Mouse (Mus musculus): ENCODE data around the gene Dkkl1. TPM values are rescaled to one million over a fixed set of nuclear protein-coding genes. Genes with fewer than 3 reads are reported as not detected.
"Not testable (repeated sequence)": the region's sequence is repeated elsewhere in the genome, so short reads cannot be mapped to it uniquely, and the experiment has no call there.

Dkkl1 gene
- not detected for polyA plus RNA-seq (2021)

DNA sequence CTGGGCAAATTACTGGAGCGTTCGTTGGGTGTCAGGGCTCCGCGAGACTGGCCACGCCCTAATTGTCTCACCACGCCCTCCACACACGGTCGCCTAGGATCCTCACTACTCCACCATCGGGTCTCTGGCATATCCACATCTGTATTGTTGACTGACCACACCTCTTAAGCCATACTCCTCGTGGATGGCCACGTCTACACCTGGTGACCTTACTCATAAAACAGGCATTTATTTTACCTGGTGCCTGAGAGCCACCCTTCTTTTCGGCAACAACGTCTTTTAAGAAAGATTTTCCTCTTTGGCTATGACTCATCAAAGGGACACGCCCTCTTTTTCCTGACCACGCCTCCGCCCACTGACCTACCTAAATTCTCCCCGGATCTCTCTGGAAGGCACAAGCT, at the start of gene Dkkl1:
Dkkl1 (minus strand) TSS at position 297 of the 401 bp plus-strand sequence.
- no peak for DNase-seq (ENCODE audit: low read depth, low spot score)
- peaks cover 5% of the 10 kb centered on the region for H3K27me3 ChIP-seq
- no peak for ATAC-seq
- in situ Hi-C loops (cut with MboI; ENCODE audit: low pct_unique_long_range_greater_than_20kb) = no loop called here
- TF ChIP-seq CTCF (IDR thresholded peaks at IDR 0.05) = no peak
- CTCF ChIA-PET = no interaction called here
- POLR2A ChIA-PET = no interaction called here

DNA sequence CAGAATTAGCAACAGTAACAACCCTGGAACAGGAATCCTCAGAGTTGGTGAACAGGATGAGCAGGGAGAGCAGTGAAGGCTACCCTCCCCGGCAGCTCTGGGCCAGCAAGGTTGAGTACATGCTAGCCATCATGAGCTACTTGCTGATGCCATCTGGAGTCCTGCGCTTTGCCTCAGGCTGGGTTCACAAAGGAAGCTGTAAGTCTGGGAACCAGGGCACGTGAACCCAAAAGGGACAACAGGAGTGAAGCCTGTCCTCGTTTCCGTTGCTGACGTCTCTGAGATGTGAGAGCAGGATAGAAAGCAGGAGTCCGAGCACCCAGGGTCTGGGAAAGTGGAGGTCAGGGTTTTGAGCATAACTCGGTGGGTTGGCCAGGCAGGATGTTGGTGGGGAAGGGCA, 47.3 kb upstream of the Dkkl1 start:
- POLR2A ChIA-PET = no interaction called here
- peaks cover 28% of the 10 kb centered on the region for H3K27me3 ChIP-seq
- in situ Hi-C loops (cut with MboI; ENCODE audit: low pct_unique_long_range_greater_than_20kb) = no loop called here
- DNase-seq (ENCODE audit: low read depth, low spot score) (no peak), ATAC-seq (no peak)
- CTCF ChIA-PET = no interaction called here
- TF ChIP-seq CTCF (IDR thresholded peaks at IDR 0.05) = no peak

DNA sequence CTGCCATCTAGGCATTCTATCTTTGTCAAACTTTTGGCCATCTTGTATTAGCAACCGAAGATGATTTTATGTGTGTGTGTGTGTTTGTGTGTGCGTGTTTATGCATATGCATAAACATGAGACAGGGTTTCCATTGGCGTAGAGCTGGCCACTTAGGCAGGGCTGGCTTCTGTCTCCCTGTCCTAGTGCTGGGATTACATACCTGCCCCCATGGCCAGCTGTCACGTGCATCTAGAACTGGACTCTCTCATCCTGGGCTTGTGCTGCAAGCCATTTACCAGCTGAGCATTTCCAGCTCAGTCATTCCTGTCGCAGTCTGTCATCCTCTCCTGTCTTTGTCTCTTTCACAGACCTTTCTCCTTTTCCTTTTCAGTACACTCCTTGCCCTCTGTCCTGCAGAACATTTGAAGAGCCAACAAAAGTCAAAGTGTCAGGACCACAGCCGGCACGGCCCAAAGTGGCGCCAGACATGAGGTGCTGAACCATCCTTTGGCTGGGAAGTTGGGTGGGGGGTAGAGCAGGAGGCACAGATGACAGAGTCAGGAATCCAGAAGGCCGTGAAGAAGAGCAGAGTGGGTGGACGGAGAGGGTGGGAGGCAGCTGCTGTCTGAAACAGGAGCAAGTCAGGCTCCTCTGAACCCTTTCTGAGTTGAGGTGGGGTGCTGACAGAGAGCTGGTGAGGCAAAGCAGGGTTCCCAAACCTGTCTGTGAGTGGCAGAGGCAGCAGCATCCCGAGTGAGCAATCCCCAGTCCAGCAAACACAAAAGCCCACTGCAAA, 45.3 kb upstream of the Dkkl1 start:
- ATAC-seq = no peak
- ChIA-PET CTCF (no interaction called here), POLR2A (no interaction called here)
- H3K27me3 ChIP-seq = peaks cover 21% of the 10 kb centered on the region
- in situ Hi-C loops (cut with MboI; ENCODE audit: low pct_unique_long_range_greater_than_20kb) = no loop called here
- no peak for TF ChIP-seq CTCF (IDR thresholded peaks at IDR 0.05)
- DNase-seq (ENCODE audit: low read depth, low spot score) = no peak

DNA sequence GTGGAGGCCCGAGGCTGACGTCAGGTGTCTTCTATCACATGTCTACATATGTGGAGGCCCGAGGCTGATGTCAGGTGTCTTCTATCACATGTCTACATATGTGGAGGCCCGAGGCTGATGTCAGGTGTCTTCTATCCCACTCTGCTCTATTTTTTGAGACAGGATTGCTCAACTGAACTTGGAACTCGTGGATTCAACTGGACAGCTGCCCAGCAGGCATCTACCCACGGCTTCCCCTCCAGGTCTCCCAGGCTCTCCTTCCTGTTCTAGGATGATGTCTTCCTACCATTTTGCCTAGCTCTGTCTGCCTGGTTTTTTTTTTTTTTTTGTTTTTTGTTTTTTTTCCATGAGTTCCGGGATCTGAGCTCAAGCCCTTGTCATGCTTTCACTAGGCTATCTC, 43.9 kb upstream of the Dkkl1 start:
- POLR2A ChIA-PET; DNase-seq (ENCODE audit: low read depth, low spot score); in situ Hi-C loops (cut with MboI; ENCODE audit: low pct_unique_long_range_greater_than_20kb); ATAC-seq: not testable (repeated sequence)
- CTCF ChIA-PET = interaction anchor here (1.0 kb wide), 1 partner anchor 48 kb away, joined by 4 read pairs; no protein-coding TSS in a partner anchor
- peaks cover 11% of the 10 kb centered on the region for H3K27me3 ChIP-seq

DNA sequence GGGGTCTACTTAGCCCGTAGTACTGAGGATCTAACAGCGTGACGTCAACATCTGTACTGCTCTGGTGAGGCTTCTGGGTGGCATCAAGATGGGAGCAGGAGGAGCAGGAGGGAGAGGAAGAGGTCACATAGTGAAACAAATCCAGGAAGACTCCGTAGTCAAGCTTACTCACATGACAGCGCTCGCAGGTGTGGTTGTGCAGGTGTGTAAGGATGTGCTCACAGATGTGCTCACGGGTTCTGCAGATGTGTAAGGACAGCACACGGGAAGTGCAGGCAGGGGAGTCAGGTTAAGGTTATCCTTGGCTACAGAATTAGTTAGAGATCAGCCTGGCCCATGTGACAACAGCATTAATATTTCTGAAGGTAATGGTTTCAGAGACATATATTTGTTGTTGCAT, 41.9 kb upstream of the Dkkl1 start:
- in situ Hi-C loops (cut with MboI; ENCODE audit: low pct_unique_long_range_greater_than_20kb) = no loop called here
- ATAC-seq (no peak), DNase-seq (ENCODE audit: low read depth, low spot score) (no peak)
- TF ChIP-seq CTCF (IDR thresholded peaks at IDR 0.05) = no peak
- CTCF ChIA-PET = no interaction called here
- POLR2A ChIA-PET = no interaction called here
- H3K27me3 ChIP-seq = no peaks in the 10 kb centered on the region

DNA sequence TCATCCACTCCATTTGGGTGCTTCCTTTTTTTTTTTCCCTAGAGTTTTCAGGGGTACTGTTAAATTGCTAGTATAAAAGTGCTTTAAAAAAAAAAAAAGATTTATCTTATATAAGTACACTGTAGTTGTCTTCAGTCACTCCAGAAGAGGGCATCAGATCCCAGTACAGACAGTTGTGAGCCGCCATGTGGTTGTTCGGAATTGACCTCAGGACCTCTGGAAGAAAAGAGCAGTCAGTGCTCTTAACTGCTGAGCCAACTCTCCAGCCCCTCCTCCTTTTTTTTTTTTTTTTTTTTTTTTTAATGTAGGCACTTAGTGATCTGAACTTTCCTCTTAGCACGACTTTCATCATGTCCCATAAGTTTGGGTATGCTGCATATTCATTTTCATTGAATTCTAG, 35.7 kb upstream of the Dkkl1 start:
- DNase-seq (ENCODE audit: low read depth, low spot score) (no peak), ATAC-seq (no peak)
- in situ Hi-C loops (cut with MboI; ENCODE audit: low pct_unique_long_range_greater_than_20kb) = no loop called here
- no peak for TF ChIP-seq CTCF (IDR thresholded peaks at IDR 0.05)
- POLR2A ChIA-PET = no interaction called here
- H3K27me3 ChIP-seq = peaks cover 8% of the 10 kb centered on the region
- CTCF ChIA-PET = no interaction called here

DNA sequence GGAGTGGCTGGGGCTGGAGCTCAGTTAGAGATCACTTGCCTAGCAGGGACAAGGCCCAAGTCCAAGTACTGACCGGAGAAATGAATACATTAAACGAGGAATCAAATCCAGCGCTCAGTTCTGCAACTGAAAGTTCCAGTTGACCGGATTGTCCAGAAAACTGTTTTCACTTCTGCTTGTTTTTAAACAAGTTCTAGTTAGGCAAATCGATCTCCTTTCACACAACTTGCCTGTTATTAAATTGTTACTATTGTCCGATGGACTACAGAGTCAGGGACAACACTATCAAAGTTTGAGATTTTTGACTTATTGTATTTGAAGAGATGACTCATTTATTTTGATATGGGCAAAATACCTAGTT, 29.4 kb upstream of the Dkkl1 start:
- in situ Hi-C loops (cut with MboI; ENCODE audit: low pct_unique_long_range_greater_than_20kb) = no loop called here
- DNase-seq (ENCODE audit: low read depth, low spot score) (no peak), ATAC-seq (no peak)
- ChIA-PET CTCF (no interaction called here), POLR2A (no interaction called here)
- peaks cover 13% of the 10 kb centered on the region for H3K27me3 ChIP-seq
- TF ChIP-seq CTCF (IDR thresholded peaks at IDR 0.05) = no peak

DNA sequence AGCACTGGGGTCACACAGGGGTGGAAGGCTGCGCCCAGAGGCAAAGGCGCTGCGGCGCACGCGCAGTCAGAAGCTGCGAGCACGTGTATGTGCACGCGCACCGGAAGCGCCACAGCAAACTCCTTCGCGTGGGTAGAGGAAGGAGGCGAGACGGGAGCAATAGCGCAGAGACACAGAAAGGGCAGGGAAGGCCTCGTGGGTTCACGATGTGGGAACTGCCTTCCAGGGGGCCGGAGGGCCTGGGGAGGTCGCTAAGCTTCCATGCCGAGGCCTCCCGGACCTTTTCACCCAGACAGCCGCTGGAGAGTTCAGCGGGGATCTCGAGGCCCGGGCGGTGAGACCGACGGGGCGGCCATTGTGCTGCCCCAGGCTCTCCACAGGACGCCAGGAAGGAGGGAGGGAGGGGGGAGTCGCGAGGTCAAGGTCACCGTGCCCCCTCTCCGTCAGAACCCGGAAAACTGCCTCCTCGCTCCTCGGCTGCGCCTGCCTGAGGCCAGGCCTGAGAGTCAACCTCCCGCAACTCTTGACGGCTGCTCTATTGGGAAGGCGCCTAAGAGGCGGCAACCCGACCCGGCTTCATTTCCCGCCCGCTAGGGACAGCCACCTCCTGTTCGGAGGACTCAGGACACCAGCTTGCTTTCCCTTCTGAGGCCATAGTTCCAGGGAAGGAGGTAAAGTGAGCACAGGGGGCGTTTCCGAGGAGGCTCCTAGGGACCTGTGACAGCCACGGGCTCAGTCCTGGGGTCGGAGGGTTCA, 28.9 kb upstream of the Dkkl1 start, which contains the start of gene Slc6a16:
Slc6a16 (plus strand) TSS at position 453 of the 756 bp plus-strand sequence.
- in situ Hi-C loops (cut with MboI; ENCODE audit: low pct_unique_long_range_greater_than_20kb) = no loop called here
- ChIA-PET CTCF (no interaction called here), POLR2A (no interaction called here)
- H3K27me3 ChIP-seq = peaks cover 13% of the 10 kb centered on the region
- no peak for TF ChIP-seq CTCF (IDR thresholded peaks at IDR 0.05)
- ATAC-seq (no peak), DNase-seq (ENCODE audit: low read depth, low spot score) (no peak)

DNA sequence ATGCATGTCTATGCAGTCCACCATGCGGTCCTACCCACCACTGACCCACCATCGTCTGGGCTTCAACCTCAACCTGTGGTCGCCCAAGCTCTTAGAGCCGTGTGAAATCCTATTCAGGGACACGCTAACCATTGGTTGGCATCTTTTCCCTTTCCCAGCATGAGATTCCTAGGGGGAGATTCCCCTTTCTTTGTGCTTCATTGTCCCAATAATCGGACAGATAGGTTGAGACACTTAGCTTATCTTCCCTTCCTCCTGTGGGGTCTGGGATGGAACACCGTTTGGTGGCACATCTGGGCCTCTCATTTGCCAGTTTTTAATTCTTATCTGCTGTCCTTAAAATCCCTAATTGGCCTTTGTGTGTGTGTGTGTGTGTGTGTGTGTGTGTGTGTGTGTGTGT, 28.2 kb upstream of the Dkkl1 start:
- no peak for TF ChIP-seq CTCF (IDR thresholded peaks at IDR 0.05)
- ATAC-seq = no peak
- no peak for DNase-seq (ENCODE audit: low read depth, low spot score)
- peaks cover 10% of the 10 kb centered on the region for H3K27me3 ChIP-seq
- POLR2A ChIA-PET = no interaction called here
- in situ Hi-C loops (cut with MboI; ENCODE audit: low pct_unique_long_range_greater_than_20kb) = no loop called here
- CTCF ChIA-PET = no interaction called here

DNA sequence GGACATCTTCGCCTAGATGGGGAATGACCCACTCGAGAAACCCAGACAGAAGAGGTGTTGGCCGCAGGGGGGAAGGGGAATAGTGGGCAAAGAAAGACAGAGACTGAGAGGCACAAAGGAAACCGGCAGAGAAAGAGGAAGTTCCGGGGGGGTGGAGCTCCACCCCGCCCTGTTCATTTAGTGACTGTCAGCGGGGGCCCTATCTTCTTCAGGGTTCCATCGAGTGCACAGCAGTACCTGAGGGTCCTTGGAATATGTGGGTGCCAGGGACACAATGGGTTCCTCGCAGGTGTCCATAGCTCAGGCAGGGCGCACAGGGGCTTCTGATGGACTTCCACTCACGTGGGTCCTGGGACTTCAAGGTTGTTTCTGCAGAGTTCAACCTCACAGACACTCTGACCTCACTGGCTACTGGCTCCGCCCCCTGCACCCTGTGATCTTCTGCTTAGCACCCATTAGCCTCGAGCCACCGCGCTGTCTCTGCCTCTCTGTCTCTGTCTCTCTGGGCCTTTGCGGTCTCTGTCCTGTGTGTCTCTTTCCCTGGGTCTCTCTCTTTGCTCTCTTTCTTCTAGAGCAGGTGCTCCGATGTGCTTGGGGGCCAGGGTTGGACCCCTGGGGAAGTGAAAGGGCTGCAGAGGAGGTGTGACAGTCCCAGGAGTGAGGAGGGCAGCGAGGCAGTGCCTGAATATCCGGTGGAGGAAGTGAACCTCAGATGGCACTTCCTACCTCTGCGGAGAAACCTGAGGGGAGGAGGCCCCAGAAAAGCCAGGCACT, 27.0 kb upstream of the Dkkl1 start, which contains the start of gene Cd37:
Cd37 (minus strand) TSS at position 393 of the 774 bp plus-strand sequence.
- ATAC-seq = no peak
- ChIA-PET CTCF (no interaction called here), POLR2A (no interaction called here)
- TF ChIP-seq CTCF (IDR thresholded peaks at IDR 0.05) = no peak
- H3K27me3 ChIP-seq = peaks cover 4% of the 10 kb centered on the region
- no peak for DNase-seq (ENCODE audit: low read depth, low spot score)
- in situ Hi-C loops (cut with MboI; ENCODE audit: low pct_unique_long_range_greater_than_20kb) = no loop called here

Data from Patski (cell line).